Mouse (Mus musculus) MEL (cell line): Measurements from ENCODE around the gene Zbtb40.

ENCODE experiments used
- BHLHE40 ChIP-seq: IDR thresholded peaks from 2 replicates; pipeline ENCODE4 v1.6.1; 2012; ENCODE audit warnings: low read depth, mild to moderate bottlenecking, inconsistent platforms, low read length, improper control_type of control experiment, borderline replicate concordance
- CTCF ChIP-seq, 3 experiments: IDR thresholded peaks in 2 of 3; conservative IDR thresholded peaks in 1 of 3; 2 replicates each; pipeline ENCODE4 v1.5.1; 2011 to 2012; ENCODE audit warnings: low read length in 3 of 3, low read depth in 2 of 3, mild to moderate bottlenecking in 2 of 3, improper control_type of control experiment in 1 of 3, inconsistent platforms in 1 of 3, mixed read lengths in 1 of 3, moderate library complexity in 1 of 3; ENCODE audit not compliant: control insufficient read depth in 1 of 3, insufficient read depth in 1 of 3, poor library complexity in 1 of 3, severe bottlenecking in 1 of 3
- ETS1 ChIP-seq: IDR thresholded peaks from 2 replicates; pipeline ENCODE4 v1.6.1; 2012; ENCODE audit warnings: low read depth, mild to moderate bottlenecking, inconsistent platforms, low read length, improper control_type of control experiment, moderate library complexity
- GATA1 ChIP-seq: IDR thresholded peaks from 2 replicates; pipeline ENCODE4 v1.6.1; 2011; ENCODE audit warnings: low read depth, low read length, improper control_type of control experiment
- MAX ChIP-seq: IDR thresholded peaks from 2 replicates; pipeline ENCODE4 v1.6.1; 2011; ENCODE audit warnings: low read length, improper control_type of control experiment
- MAZ ChIP-seq: IDR thresholded peaks from 2 replicates; pipeline ENCODE4 v1.6.1; 2012; ENCODE audit warnings: low read depth, mild to moderate bottlenecking, inconsistent platforms, low read length, improper control_type of control experiment
- MEF2A ChIP-seq: IDR thresholded peaks from 2 replicates; pipeline ENCODE4 v1.6.1; 2014; ENCODE audit warnings: low read depth, mild to moderate bottlenecking, inconsistent platforms, low read length, improper control_type of control experiment; ENCODE audit not compliant: poor library complexity, insufficient replicate concordance, severe bottlenecking; ENCODE audit errors: extremely low read depth
- NELFE ChIP-seq: IDR thresholded peaks from 2 replicates; pipeline ENCODE4 v1.6.1; 2011; ENCODE audit warnings: low read depth, low read length, improper control_type of control experiment
- SMC3 ChIP-seq: IDR thresholded peaks from 2 replicates; pipeline ENCODE4 v1.6.1; 2011; ENCODE audit warnings: low read depth, low read length, improper control_type of control experiment
- TAL1 ChIP-seq: IDR thresholded peaks from 2 replicates; pipeline ENCODE4 v1.6.1; 2012; ENCODE audit warnings: mild to moderate bottlenecking, inconsistent platforms, low read length, moderate library complexity, mixed read lengths
- TBP ChIP-seq: IDR thresholded peaks from 2 replicates; pipeline ENCODE4 v1.8.0; 2011; ENCODE audit warnings: low read depth, low read length, improper control_type of control experiment
- UBTF ChIP-seq: IDR thresholded peaks from 2 replicates; pipeline ENCODE4 v1.6.1; 2012; ENCODE audit warnings: low read depth, mild to moderate bottlenecking, inconsistent platforms, low read length, improper control_type of control experiment, moderate library complexity, borderline replicate concordance; ENCODE audit not compliant: insufficient read depth
- ZKSCAN1 ChIP-seq: IDR thresholded peaks from 2 replicates; pipeline ENCODE4 v1.6.1; 2012; ENCODE audit warnings: low read depth, mild to moderate bottlenecking, inconsistent platforms, low read length, improper control_type of control experiment, moderate library complexity
- ZMIZ1 ChIP-seq: IDR thresholded peaks from 2 replicates; pipeline ENCODE4 v1.6.1; 2012; ENCODE audit warnings: low read depth, mild to moderate bottlenecking, inconsistent platforms, low read length, improper control_type of control experiment, moderate library complexity

DNA sequence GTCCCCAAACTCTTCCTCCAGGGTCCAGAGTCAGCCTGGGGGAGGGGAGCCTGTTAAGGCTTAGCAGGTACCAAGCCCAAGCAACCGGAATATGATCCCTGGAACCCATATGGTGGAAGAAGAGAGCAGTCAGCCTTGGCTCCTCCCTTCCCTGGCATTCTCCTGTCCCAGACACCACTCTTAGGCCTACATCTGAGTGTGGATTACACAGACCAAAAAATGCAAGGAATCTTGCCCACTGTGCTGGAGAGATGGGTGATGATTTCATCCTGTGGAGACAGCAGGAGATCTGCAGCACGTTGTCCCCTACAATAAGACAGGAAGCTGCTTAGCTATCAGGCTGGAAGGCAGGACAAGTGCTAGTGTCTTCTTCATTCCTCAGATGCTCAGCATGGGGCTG lies 34.3 kb upstream of the Zbtb40 start:
- TF ChIP-seq MAZ = no peak
- no peak for TF ChIP-seq GATA1
- TF ChIP-seq MAX = no peak
- TF ChIP-seq TBP = no peak
- TF ChIP-seq UBTF = no peak
- no peak for TF ChIP-seq MEF2A
- TF ChIP-seq ZKSCAN1 = no peak
- TF ChIP-seq TAL1 = no peak
- no peak for TF ChIP-seq SMC3
- no peak for TF ChIP-seq ETS1
- TF ChIP-seq CTCF (IDR thresholded peaks at IDR 0.05 in 2 of 3, conservative IDR thresholded peaks at IDR 0.05 in 1 of 3; ENCODE audit: control insufficient read depth in 1 of 3, insufficient read depth in 1 of 3, low read depth in 2 of 3, low read length in 3 of 3, poor library complexity in 1 of 3, severe bottlenecking in 1 of 3) = no peak
- TF ChIP-seq ZMIZ1 = no peak
- TF ChIP-seq BHLHE40 = no peak
- no peak for TF ChIP-seq NELFE
